Mouse (Mus musculus): ENCODE data around the gene Cyp3a13.
"Not testable (repeated sequence)": the region's sequence is repeated elsewhere in the genome, so short reads cannot be mapped to it uniquely, and the experiment has no call there.

Cyp3a13 gene

DNA sequence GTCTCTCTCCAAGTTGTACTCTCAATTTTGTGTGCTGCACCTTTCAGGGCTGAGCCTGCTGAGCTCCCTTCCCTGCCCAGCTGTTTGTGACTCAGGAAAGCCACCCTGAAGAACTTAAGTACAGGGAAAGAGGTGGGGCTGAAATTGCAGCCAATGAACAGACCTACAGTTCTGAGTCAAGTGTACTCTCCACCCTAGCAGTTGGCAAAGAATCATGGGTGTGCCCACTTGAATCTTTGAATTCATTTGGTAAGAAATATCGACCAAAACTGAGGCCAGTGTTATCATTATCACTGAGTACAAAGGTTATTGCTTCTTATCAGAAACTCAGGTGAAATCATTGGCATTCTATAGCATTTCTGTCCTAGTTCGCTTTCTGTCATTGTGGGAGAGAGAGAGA, at the start of gene Cyp3a13:
Gene Cyp3a13, minus strand, starts transcription at position 88 of the 400 bp plus-strand sequence.
- peak; percentile 86 for DNase-seq

GRCm38 (mm10) chr5:137966492-137966891, 45.1 kb upstream of the Cyp3a13 start:
- DNase-seq: no peak

- no peak for DNase-seq
Observed at GRCm38 (mm10) chr5:137962945-137963344, 41.5 kb upstream of the Cyp3a13 start, which contains the start of gene Gjc3. Gene Gjc3, minus strand, starts transcription at chr5:137963098.

GRCm38 (mm10) chr5:137956404-137956803, 35.0 kb upstream of the Cyp3a13 start:
- DNase-seq: no peak

DNA sequence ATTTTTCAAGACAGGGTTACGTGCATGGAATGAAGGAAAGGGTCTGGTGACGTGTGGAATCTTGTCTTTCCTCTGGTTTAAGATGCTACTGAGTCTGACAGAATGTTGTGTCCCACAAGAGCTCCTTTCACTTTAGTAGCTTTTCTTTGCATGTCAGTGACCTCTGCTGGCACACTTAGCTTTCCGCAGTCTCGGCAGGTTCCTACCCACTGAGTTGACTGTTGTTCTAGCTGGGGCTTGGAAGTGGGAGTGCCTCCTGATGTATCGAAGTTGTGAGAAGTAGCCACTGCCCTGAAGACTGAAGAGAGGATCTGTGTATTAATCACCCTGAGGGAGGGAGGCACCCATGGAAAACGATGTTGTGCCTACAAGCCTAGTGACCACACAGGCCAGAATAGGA, 29.8 kb upstream of the Cyp3a13 start:
- peak; percentile 59 for DNase-seq

DNA sequence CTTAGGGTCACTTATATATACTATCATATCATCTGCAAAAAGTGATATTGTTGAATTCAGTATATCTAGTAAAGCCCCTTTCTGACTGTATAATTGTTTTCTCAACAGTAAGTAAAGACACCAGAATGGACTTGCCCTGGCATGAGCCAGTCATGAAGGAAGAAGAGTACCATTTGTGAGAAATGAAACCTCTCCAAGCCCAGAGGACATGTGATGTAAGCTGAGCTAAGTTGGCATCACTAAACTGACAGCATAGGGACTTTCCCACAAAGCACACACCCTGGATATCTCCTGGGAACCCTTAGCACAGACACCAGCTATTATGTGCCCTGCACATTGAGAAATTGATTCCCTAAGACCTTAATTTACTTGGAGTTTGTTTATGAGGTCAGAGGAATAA, 25.9 kb upstream of the Cyp3a13 start:
- no peak for DNase-seq

- no peak for DNase-seq
Observed at GRCm38 (mm10) chr5:137943133-137943532, 21.7 kb upstream of the Cyp3a13 start.

GRCm38 (mm10) chr5:137940948-137941347, 19.5 kb upstream of the Cyp3a13 start:
- DNase-seq: no peak

- DNase-seq: no peak
Observed at GRCm38 (mm10) chr5:137937238-137937637, 15.8 kb upstream of the Cyp3a13 start.

GRCm38 (mm10) chr5:137936486-137936885, 15.1 kb upstream of the Cyp3a13 start:
- DNase-seq: no peak

- DNase-seq: not testable (repeated sequence)
Observed at GRCm38 (mm10) chr5:137933934-137934333, 12.5 kb upstream of the Cyp3a13 start.

- DNase-seq: no peak
Observed at GRCm38 (mm10) chr5:137928439-137928838, 7.0 kb upstream of the Cyp3a13 start.

- DNase-seq: no peak
Observed at GRCm38 (mm10) chr5:137922171-137922570, 752 bp upstream of the Cyp3a13 start.

- DNase-seq: peak; percentile 75
Observed at GRCm38 (mm10) chr5:137915550-137915949, 5.9 kb downstream of the Cyp3a13 start.

DNA sequence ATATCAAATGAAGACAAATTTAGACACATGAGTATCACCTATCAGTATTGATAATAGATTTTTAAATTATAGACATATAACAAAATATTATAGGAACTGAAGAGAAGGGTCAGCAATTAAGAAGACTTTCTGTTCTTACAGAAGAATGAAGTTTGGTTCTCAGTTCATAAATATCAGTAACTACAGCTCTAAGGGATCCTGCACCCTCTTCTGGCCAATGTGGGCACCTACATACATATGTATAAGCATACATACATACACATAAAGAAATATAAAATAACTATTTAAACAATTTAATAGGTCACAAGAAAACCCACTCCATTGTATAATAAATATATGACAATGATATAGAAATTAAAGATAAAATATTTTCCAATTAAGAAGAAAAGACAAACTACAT, 6.9 kb downstream of the Cyp3a13 start:
- DNase-seq: no peak

DNA sequence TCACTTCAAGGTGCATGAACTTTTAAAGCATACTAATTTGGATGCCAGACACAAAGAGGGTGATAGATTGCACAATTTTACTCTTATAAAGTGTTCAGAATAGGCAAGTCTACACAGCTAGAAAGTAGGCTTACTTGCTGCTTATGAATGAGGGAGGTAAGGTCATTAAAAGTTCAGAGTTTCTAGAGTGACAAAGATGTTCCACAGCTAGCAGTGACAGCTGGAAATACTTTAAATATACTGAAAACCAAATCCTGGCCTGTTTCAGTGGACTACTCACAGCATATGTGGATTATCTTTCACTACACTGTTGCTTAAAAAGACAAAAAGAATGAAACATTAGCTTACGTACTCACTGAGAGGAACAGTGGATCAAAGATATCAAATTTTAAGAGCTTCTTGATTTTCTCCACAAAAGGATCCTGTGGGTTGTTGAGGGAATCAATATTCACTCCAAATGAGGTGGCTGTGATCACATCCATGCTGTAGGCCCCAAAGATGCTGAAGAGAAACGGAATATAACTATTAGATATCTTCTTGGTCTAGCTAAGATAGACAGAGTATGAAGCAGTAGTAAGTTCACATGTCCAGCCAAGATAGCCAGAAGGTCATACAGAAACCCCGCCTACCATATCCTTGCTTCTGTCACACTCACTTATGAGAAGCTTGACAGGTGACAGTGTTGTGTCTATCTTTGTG, 11.7 kb downstream of the Cyp3a13 start:
- no peak for DNase-seq

GRCm38 (mm10) chr5:137897812-137898211, 23.6 kb downstream of the Cyp3a13 start:
- DNase-seq: no peak

DNA sequence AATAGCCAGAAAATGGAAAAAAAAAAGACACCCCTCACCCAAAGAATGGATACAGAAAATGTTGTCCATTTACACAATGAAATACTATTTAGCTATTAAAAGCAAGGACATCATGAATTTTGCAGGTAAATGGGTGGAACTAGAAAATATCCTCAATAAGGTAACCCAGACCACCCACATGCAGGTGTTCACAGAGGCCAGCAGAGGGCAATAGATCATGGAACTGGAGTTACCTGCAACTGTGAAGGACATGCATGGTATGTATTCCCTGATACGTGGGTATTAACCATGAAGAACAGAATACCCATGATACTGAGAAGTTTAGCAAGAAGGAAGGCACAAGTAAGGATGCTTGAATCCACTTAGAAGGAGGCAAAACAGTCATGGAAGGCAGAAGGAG, 28.5 kb downstream of the Cyp3a13 start:
- DNase-seq: no peak

DNA sequence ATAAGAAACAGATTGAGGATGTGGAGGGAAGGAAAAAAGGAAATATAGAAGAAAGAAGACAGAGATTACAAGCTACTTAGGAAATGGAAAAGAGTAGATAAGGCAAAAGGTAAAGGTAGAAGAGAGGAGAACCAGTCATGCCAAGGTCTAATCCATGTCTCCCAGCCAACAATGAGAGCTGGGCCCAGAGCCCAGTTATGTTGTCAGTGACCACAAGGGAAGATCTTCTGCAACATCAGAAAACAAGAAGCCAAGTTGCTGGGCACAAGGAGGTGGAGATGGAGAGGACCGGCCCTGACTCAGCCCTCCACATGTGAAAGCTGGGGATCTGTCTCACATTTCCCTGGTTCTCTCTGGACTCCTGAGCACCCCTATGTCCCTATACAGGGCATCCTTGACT, 33.8 kb downstream of the Cyp3a13 start:
- no peak for DNase-seq

- DNase-seq: peak; percentile 70
Observed at GRCm38 (mm10) chr5:137885894-137886293, 35.5 kb downstream of the Cyp3a13 start.

DNA sequence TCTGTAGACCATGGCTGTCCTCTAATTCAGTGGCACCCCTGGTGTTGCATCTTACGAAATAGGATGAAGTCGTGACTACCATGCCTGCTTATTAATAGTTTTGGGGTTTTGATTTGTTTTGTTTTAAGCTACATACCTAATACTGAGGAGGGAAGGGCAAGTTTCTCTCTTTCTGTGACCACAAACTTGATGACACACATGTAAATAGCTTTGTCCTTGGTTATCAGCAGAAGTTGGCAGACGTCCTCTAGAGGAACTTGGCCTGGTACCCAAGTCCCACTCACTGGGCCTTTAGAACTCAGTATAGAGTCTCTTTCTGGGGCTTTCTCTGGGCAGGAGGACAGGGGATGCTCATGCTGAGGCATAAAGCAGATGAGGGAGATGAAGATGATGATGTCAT, 38.1 kb downstream of the Cyp3a13 start:
- DNase-seq: no peak

DNA sequence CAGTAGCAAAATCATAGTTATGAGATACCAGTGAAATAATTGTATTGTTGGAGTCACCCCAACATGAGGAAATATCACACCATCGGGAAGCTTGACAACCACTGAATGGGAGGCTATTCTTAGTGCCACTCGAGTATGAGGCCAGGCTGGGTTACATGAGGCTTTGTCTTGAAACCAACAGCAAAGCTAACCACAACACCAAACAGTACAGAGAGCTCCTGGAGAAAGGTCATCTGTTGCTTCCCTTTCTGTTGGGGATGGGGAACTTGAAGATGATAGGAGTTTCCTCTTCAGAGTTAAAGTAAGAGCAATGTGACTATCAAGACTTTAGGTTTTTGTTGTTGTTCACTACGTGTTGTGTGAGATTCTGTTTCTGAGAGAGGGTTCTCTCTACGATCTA, 38.5 kb downstream of the Cyp3a13 start:
- DNase-seq: peak; percentile 20

DNA sequence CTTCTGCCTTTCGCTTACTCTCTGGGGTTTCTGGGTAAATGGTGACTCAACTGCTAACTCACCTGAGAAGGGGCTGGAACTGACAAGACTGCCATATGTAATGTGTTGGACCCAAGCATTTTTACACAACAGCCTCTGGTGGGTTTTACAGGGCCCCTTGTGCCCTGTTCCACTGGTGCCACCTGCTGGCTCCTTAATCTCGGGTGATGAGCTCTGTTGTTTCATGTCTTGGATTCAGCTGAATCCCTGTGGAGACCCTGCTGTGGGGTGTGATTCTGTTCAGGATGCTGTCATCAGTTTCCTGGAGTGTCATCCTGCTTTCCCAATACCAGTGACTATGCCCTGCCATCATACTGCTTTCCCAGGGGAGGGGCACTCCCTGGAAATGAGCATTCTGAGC, 43.6 kb downstream of the Cyp3a13 start:
- peak; percentile 57 for DNase-seq

DNA sequence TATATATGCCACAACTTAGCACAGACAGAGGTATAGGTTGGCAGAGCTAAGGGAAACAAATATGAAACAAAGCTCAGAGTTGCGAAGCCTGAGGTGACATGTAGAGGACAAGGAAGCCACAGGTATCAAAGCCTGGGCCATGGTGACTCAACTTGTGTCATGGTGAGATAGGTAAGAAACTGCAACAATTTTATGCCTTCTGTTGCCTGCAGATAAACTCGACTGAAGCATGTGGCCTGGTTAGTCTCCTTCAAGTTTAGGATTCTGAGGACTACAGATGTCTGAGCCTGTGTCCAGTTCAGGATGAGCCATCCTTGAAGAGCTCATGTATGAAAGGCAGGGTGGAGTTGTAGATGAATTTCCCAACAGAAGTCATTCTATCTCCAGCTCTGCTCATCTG, 46.4 kb downstream of the Cyp3a13 start:
- no peak for DNase-seq

DNA sequence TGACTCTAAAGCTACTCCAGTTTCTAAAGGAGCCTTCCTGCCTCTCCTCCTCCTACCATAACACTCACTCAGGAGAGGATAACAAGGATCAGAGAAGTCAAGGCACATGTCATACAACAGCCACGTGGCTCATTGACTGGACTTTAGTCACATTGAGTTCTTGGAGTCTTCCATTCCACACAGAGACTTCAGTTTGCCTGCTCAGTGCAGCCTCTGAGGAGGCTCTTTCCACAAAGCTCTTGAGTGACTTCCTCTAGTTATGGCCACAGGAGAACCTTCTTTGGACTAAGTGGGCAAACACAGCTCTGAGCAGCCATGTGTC, 49.1 kb downstream of the Cyp3a13 start:
- DNase-seq: not testable (repeated sequence)

All from lung, postnatal 36 days (tissue).